Mouse (Mus musculus) layer of hippocampus, postnatal 10 days (tissue): Measurements from ENCODE around the gene Scrn3. TPM values are rescaled to one million over a fixed set of nuclear protein-coding genes. Genes with fewer than 3 reads are reported as not detected.
A peak's percentile ranks its signal among the peaks of the same experiment; 100 is the strongest.

ENCODE experiments used
- DNase-seq, 2 experiments: peaks; one replicate each; pipeline ENCODE4 v3.0.0; 2021; ENCODE audit warnings: low spot score in 2 of 2
- total RNA-seq, 2 experiments: library from RNA; stranded (reverse); gene quantifications; 2 replicates each; pipeline ENCODE4 v1.2.3; 2021

The Scrn3 gene
- total RNA-seq, 2 experiments from 2014 or later, result 12.1 to 12.6 TPM

- DNase-seq, result no peak
These were observed 67.3 kb downstream of the Scrn3 start for GRCm38 (mm10) chr2:73379656-73380055.

- no peak for DNase-seq
These were observed 68.0 kb downstream of the Scrn3 start for GRCm38 (mm10) chr2:73380298-73380975.

GRCm38 (mm10) chr2:73385172-73385571 is 72.8 kb downstream of the Scrn3 start:
- no peak for DNase-seq

- DNase-seq, result no peak
These were observed 73.4 kb downstream of the Scrn3 start for GRCm38 (mm10) chr2:73385641-73386355.

- peak; percentile 98 for DNase-seq
These were observed 74.1 kb downstream of the Scrn3 start, which contains the start of gene Gpr155 for GRCm38 (mm10) chr2:73386356-73387046. TSS of gene Gpr155 (minus strand) at chr2:73386572.

Other genes with a start within 250 kb of the Scrn3 start
- 100 to 1,000 TPM; 108 to 123 TPM for gene Ola1, start 93.7 kb upstream of the Scrn3 start, total RNA-seq
- 1 to 10 TPM; 4.7 to 5.1 TPM for gene Sp9, start 40.7 kb upstream of the Scrn3 start, total RNA-seq
- 10 to 100 TPM; 22.8 to 26.7 TPM for gene Cir1, start 100 bp downstream of the Scrn3 start, total RNA-seq
- gene Gpr155, start 74.0 kb downstream of the Scrn3 start, total RNA-seq, result 10 to 100 TPM; 36.2 to 40.1 TPM
- gene Wipf1, start 217.1 kb downstream of the Scrn3 start, total RNA-seq, result 10 to 100 TPM in 1 of 2 experiments, 1 to 10 TPM in 1; 9.7 to 10.8 TPM